Mouse (Mus musculus) right cerebral cortex, postnatal 36 days (tissue): ENCODE data around the gene Ccdc71.

ENCODE experiments used
- DNase-seq, 2 experiments: peaks; one replicate each; pipeline ENCODE4 v3.0.0; 2022; ENCODE audit warnings: low spot score in 2 of 2, mixed read lengths in 1 of 2

Gene Ccdc71

DNA sequence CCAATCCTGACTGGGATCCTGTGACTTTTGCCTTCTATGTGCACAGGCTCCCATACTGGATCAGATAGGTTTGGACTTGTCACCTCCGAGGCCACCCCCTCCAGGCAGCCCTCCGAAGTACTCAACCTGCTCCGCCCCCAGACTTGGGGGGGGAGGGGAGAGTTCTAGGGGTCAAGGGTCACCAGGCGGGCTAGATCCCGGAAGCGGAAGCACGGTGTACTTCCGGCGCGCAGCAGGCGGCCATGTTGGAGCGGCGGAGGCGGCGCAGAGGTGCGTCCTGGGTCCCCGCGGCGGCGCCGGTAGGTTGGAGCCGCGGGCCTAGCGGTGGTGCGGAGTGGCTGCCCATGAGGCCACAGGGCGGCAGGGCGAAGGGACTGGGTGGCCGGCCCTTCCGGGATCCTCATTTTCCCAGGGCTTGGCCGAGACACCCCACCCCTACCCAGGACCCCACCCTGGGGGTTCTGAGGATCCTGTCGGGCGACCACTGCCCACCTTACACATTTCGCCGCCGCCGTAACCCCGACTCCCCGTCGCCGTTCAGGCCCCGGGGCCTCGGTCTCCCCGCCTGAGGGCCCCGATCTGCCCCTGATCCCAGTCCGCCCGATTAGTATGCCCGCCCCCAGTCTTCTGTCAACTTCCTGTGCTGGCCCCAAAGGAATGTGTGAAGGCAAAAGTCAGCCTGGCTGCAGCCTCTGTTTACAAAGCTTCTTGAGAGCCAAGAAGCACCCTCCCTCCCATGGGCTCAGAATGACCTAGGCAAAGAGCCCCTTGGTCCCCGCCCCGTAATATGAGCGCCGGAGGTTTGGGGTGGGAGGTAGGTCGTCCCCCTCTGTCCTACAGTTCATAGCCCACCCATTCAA is at the start of gene Ccdc71:
Gene Ccdc71 (plus strand): TSS at position 209 of the 860 bp plus-strand sequence.
- DNase-seq, result peak; percentile 83

DNA sequence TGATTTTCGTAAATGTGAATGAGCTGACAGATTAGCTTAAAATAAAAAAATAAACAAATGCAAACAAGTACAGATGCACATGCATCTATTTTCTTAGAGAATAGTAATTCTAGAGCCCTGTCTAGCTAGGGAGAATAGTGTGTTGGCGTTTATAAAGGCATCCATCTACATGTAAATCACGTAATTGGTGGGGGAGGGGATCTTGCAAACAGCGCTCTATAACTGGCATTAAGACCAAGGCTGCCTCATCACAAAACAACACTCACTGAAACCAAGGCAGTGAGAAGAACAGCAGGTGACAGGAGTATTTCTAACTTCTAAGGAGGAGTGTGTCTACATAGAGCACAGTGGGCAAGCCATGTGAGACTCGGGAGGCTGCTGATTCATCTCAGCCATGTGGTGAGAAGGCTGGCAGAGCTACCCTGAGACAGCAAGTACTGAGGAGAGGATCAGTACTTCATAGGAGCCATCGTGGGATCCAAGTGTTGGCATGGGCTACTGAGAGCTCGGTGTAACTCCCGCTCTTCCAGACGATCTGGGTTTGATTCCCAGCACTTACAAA is 48.9 kb upstream of the Ccdc71 start:
- peak; percentile 73 to 84 for DNase-seq

DNA sequence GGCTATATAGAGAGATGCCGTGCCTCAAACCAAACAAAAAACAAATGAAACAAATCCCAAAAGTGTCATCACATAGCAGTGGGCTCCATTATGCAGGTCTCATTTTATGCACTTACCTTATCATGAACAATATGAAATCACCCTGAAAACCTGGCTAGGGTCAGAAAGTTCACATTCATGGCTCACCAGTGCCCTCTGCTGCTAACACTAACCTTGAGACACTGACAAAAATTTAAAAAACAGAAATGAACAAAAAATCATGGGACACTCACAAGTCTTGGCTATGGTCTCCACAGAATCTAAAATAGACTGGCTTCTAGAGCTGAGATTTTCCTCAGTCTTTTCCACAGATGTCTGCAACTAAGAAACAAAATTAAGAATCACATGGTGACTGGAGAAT is 48.1 kb upstream of the Ccdc71 start:
- no peak for DNase-seq

- DNase-seq, result no peak
Measured at GRCm38 (mm10) chr9:108428384-108428783, 31.9 kb upstream of the Ccdc71 start, which contains the start of gene Ccdc36. Gene Ccdc36 (minus strand): TSS chr9:108428484.

- no peak for DNase-seq
Measured at GRCm38 (mm10) chr9:108431431-108432067, 28.8 kb upstream of the Ccdc71 start.

GRCm38 (mm10) chr9:108436182-108436581 is 24.1 kb upstream of the Ccdc71 start, which contains the start of gene BC048562:
Gene BC048562 (plus strand): TSS chr9:108436482.
- DNase-seq, result no peak

DNA sequence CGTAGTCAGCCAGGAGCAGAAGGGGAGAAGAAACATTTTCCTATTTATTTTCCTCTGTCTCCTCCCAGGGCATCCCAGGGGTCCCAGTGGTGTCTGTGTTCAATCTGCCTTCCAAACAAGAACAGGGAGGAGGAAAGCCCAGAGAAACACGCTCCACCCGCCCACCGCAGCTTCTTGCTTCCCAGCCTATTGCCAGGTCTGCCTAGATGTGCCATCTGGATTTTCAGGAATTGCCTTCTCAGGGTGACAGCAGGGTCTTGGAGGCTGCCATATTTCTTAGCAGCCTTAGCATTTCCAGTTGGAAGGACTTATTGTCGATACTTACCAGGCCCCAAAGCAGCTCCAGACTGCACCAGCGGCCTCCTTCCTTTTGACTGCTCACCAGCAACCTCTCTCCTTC is 21.2 kb upstream of the Ccdc71 start:
- DNase-seq, result no peak

DNA sequence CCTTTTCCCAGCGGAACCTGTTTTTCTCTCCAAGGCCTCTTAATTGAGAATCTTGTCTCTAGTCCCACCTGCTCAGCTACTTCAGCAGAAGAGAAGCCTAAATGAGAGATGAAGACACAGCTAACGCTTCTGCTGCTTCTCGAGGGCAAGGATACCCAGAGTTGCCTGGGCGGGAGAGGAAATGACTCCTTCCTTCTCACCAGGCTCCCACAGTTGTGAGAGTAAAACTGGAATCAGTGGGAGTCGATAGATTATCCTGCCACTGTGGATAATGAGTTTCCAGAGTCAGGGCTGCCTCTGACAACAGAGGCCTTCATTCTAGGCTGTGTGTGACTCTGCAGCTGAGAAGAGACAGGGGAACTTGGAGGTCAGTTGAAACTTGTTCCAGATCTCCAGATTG is 19.8 kb upstream of the Ccdc71 start:
- peak in 1 of 2 experiments; percentile 41 for DNase-seq

DNA sequence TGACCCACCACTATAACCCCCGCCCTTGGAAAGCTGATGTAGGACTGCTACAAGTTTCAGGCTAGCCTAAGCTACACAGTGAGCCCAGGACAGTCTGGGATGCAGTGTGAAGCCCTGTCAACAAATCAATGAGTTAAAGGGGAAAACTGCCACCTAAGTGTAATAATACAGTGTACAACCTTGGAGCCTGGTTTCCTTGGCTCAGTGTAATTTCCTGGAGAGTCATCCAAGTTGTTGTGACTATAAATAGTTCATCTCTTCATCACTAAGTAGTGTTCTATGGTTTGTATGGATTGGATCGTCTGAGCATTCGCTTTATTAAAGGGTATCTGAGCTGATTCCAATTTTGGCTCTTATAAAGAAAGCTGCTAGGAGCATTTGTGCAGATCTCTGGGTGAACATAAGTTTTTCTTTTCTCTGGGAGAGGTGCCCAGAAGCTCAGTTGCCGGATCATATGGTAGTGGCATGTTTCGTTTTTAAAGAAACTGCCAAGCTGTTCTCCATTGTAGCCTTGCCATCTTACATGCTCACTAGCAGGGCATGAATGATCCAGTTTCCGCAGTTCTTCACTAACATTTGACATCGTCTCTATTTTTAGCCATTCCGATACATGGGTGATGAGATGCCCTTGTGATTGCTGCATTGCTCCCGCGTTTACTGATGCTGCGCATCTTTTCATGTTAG is 18.9 kb upstream of the Ccdc71 start:
- peak in 1 of 2 experiments; percentile 49 for DNase-seq

- DNase-seq, result no peak
Measured at GRCm38 (mm10) chr9:108445125-108445524, 15.2 kb upstream of the Ccdc71 start.

DNA sequence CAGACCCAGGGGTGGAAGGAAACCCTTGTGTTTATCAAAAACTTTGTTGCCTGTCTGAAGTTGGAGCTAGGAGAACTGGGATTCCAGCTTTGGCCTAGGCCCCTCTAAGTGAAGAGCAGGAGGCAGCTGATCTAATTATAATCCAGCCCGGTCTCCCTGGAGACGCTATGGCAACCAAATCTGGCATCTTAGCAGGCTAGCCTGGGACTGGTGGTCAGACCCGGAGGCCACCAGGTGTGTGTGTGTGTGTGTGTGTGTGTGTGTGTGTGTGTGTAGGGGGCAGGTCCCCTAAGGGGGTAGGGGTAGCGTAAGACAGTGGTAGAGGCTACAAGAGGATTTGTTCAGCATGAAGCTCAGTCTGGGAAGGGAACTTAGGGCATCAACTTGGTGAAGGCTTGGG is 10.5 kb upstream of the Ccdc71 start:
- peak in 1 of 2 experiments; percentile 63 for DNase-seq

DNA sequence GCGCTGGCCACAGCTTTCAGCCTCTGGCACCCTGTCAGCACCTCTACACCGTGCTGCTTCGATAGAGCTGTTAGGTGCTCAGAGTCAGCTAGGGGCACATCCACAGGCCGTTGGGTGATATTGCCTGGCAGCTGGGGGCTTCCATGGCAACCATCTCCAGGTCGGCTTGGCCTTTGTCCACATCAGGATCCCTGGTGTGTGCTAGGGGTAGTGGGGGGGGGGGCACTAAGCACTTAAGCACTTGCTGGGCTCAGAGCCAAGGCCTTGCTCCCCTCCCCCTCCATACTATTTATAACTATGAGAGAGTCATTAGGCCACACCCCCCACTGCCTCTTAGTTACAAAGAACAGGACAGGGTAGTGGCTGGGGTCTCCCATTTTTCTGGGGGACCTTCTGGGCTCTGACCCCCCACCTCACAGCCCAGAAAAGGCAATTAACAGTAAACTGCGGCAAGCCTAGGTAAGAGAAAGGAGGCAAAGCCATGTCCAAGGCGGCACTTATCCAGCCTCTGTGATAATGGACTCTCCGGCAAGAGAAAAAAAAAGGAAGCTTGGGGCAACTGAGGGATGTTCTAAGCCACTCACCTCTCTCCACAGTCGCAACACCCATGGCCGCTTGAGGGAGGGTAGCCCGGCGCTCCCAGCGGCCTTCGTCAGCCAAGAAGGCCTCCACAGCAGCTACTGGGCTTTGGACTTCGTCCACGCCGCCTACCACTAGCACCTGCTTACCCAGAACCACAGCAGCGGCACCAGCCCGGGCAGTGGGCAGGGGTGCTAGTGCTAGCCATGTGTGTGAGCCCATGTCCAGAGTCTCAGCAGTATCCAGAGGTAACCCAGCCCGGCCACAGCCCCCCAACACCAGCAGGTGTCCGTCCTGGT is 9.8 kb upstream of the Ccdc71 start:
- peak in 1 of 2 experiments; percentile 37 for DNase-seq

DNA sequence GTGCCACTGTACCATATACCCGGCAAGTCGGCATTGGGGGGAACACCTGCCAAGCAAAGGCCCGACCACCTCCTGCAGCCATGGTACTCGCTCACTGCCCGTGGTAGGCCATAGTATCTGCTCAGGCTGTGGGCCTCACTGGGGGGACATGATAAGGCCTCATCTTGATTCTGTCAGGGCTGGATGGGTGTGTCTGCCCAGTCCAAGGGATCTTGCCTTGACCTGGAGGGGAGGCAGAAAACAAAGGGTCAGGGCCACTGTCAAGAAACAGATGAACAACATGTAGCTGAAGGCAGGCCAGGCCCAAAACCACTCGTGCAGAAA is 9.2 kb upstream of the Ccdc71 start:
- no peak for DNase-seq

DNA sequence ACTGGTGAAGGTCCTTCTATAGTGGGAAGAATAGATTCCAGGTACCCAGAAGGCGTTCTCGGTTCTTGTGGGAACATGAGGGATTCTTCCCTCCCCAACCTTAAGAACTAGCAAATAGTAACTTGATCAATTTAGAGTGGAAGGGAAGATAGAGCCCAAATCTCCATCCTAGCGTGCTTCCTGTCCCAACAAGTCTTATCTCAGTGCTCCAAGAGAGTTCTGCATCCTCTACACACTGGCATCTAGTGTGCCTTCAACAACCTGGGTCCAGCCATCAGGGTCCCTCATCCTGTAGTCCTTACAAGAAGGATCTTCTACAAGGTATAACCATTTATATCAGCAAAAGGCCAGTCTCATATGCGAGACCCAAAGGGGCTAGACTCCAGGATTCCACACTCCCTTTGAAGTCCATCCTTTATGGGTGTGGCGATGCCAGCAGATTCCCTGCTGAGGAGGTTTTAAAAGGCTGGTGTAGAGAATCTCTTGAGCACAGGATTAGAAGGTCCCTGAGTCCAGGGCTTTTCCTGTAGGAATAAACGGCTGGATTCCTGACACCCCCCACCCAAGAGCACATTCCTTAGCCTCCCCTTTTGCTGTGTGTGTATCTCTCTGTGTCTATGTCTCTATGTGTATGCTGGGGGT is 8.7 kb upstream of the Ccdc71 start:
- no peak for DNase-seq

- DNase-seq, result peak; percentile 64 to 77
Measured at GRCm38 (mm10) chr9:108452291-108452906, 7.9 kb upstream of the Ccdc71 start.

GRCm38 (mm10) chr9:108452911-108453310 is 7.4 kb upstream of the Ccdc71 start:
- no peak for DNase-seq

DNA sequence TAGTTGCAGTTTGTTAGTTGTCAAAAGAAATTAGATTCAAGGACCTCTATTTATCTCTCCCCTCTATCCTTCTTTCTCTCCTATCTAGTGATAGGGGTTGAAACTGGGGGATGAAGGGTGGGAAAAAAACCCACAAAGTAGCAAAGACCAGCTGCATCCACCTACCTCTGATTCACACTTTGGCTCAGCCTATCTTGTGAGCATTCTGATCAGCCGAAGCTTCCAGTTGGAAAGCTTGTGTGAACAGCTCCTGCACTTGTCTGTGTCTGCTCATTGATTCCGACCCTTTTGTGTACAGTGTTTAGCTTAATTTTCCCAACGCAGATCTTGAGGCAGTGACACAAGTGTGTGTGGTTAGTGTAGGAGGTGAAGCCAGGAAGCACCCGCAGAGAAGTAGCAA is 6.9 kb upstream of the Ccdc71 start:
- DNase-seq, result no peak

GRCm38 (mm10) chr9:108454429-108454828 is 5.9 kb upstream of the Ccdc71 start:
- no peak for DNase-seq

GRCm38 (mm10) chr9:108455747-108456571 is 4.4 kb upstream of the Ccdc71 start:
- DNase-seq, result no peak
